Mouse (Mus musculus) B cell, adult (primary cell): ENCODE data around the gene D13Ertd608e. TPM values are rescaled to one million over a fixed set of nuclear protein-coding genes. Genes with fewer than 3 reads are reported as not detected.

Source experiments
- total RNA-seq: library from RNA; stranded (reverse); gene quantifications from 4 replicates; pipeline ENCODE4 v1.2.4, GENCODE M21; 2023; ENCODE audit not compliant: inconsistent age

The D13Ertd608e gene
- total RNA-seq, result 1.0 TPM in 1 of 4 replicates, not detected in the others

DNA sequence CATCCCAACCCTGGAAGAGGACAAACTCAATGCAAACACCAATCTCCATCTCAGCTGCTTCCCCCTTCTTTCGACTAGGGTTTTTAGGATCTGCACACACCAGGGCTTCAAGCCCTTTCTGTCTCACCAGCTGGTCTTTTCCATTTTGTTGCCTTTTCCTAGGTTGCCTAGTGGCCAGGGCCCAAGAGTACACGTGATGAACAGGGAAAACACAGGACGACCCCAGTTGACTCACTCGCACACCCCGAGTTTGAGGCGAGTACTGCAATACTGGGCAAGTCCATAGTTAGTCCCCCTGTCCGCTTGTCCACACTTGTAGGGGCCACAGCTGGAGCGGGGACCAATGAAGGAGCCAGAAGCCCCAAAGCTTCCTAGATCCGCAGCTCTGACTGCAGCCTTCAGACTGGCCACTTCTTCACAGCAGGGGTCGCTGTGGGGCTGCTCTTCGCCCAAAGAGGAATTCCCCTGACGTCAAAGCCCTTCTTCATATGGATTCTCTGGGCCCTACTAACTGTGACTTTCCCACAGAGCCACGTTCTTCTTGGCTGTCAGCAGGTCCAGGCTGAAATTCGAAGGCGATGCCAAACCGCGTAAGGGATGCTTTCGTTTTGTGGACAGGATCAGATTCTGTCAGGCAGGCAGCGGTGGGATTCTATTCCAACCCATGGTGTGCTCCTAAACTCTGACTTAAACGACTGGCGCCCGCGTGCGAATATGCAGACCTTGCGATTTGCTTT, at the start of gene D13Ertd608e:
D13Ertd608e (plus strand) TSS at position 687 of the 737 bp plus-strand sequence.

DNA sequence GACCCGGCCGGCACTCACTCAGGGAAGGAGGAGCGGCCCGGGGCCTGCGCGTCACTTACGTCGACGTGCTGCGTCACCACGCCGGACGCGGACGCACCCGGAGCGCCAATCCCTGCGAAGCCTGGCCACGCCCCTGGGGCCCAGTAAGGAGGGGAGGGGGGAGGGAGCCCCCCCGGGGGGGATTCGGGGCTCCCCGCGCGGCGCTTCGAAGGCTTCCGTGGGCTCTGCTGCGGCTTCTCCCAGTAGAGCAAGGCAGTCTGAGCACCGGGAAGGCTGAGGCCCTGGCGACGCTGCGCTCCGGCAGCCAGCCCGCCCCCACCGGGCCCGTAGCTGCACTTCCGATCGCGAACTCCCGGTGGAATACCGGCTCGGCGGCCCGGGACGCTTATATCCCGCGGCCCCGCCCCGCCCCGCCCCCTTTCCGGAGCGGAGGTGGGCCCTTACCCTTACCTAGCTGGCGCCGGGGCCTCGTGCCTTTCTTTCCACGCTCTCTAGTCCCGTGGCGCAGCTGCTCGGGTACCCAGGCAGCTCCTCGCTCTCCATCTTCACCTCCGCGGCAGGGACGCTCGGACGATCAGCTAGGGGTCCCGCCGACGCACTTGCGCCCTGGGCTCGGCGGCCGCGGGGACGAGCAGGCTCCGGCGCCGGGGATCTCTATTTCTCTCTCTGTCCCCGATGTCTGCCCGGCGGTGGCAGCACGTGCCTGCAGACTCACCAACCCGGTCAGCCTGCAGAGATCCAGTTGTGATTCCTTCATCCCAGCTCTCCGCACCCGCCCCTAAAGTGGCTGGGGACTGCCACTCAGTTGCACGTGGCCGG, 44.8 kb upstream of the D13Ertd608e start, which contains the start of gene Zfp131:
Zfp131 (minus strand) TSS at position 129 of the 819 bp plus-strand sequence.

GRCm38 (mm10) chr13:119830116-119830515, 5.7 kb upstream of the D13Ertd608e start, which contains the start of gene AF067063:
AF067063 (minus strand) TSS chr13:119830216.

GRCm38 (mm10) chr13:119894685-119895084, 58.9 kb downstream of the D13Ertd608e start, which contains the start of gene Tcstv1:
Tcstv1 (minus strand) TSS chr13:119894785.

Other genes starting within 250 kb of the D13Ertd608e start
- gene Ccl28, start 212.2 kb upstream of the D13Ertd608e start, total RNA-seq, result 0.13 TPM in 1 of 4 replicates, not detected in the others
- gene Hmgcs1, start 145.6 kb upstream of the D13Ertd608e start, total RNA-seq, result 25.6 to 31.9 TPM (median 28.1 TPM) in 4 replicates
- gene Nim1k, start 80.1 kb upstream of the D13Ertd608e start, total RNA-seq, result 0.15 to 0.26 TPM in 2 of 4 replicates, not detected in the others
- 64.7 to 74.1 TPM (median 68.2 TPM) in 4 replicates for gene Zfp131, start 45.1 kb upstream of the D13Ertd608e start, total RNA-seq
- not detected in 4 replicates for gene AF067063, start 5.8 kb upstream of the D13Ertd608e start, total RNA-seq
- not detected in 4 replicates for gene Tcstv1, start 58.8 kb downstream of the D13Ertd608e start, total RNA-seq
- gene Gm21761, start 93.3 kb downstream of the D13Ertd608e start, total RNA-seq, result not detected in 4 replicates
- gene B020031M17Rik, start 114.8 kb downstream of the D13Ertd608e start, total RNA-seq, result 0.71 to 0.81 TPM in 2 of 4 replicates, not detected in the others
- not detected in 4 replicates for gene Gm36079, start 191.0 kb downstream of the D13Ertd608e start, total RNA-seq
- gene Gm21188, start 216.2 kb downstream of the D13Ertd608e start, total RNA-seq, result 0.36 TPM in 1 of 4 replicates, not detected in the others